Mouse (Mus musculus) limb, embryonic 15.5 days (tissue): ENCODE results near the gene Hrh1. TPM values are rescaled to one million over a fixed set of nuclear protein-coding genes. Genes with fewer than 3 reads are reported as not detected.

Experiments
- ATAC-seq: fragments of 200-750 bp; cut with Nextera tagmentation; 2 replicates; pipeline ENCODE4 v1.8.0; 2017; ENCODE audit warnings: low read depth, moderate TSS enrichment; ENCODE audit not compliant: insufficient number of reproducible peaks, low FRiP score, low TSS enrichment
- H3K27ac ChIP-seq: fragments of 300-500 bp; sonication (generic); 2 replicates; pipeline ENCODE4 v1.5.1; 2015; ENCODE audit warnings: moderate library complexity, mild to moderate bottlenecking, inconsistent platforms
- H3K27me3 ChIP-seq: fragments of 300-500 bp; sonication (generic); 2 replicates; pipeline ENCODE4 v1.6.1; 2015; ENCODE audit warnings: inconsistent platforms
- H3K36me3 ChIP-seq: fragments of 300-500 bp; sonication (generic); 2 replicates; pipeline ENCODE4 v1.6.1; 2015; ENCODE audit warnings: inconsistent platforms
- H3K4me1 ChIP-seq: fragments of 300-500 bp; sonication (generic); 2 replicates; pipeline ENCODE4 v1.6.1; 2015; ENCODE audit warnings: inconsistent platforms
- H3K4me2 ChIP-seq: fragments of 300-500 bp; sonication (generic); 2 replicates; pipeline ENCODE4 v1.6.1; 2015; ENCODE audit warnings: mild to moderate bottlenecking, inconsistent platforms
- H3K4me3 ChIP-seq: fragments of 300-500 bp; sonication (generic); 2 replicates; pipeline ENCODE4 v1.5.1; 2015; ENCODE audit warnings: mild to moderate bottlenecking, inconsistent platforms
- H3K9ac ChIP-seq: fragments of 300-500 bp; sonication (generic); 2 replicates; pipeline ENCODE4 v1.6.1; 2015; ENCODE audit warnings: inconsistent platforms
- H3K9me3 ChIP-seq: fragments of 300-500 bp; sonication (generic); 2 replicates; pipeline ENCODE4 v1.6.1; 2016; ENCODE audit warnings: inconsistent platforms
- WGBS: fragments of 180-500 bp; shearing (Covaris S2); methylation state at CpG from one replicate; pipeline ENCODE4 v1.1.7; 2015; 5-methylcytosine and 5-hydroxymethylcytosine counted together
- polyA plus RNA-seq: library from polyadenylated mRNA; unstranded; fragments of >200 nt; fragmentation: Nextera tagmentation; extraction: Ambion mirVana; gene quantifications from 2 replicates; pipeline ENCODE4 v1.2.1, GENCODE M21; 2015

The Hrh1 gene
- polyA plus RNA-seq, 1 experiment from 2014 or later, result 0.13 TPM

DNA sequence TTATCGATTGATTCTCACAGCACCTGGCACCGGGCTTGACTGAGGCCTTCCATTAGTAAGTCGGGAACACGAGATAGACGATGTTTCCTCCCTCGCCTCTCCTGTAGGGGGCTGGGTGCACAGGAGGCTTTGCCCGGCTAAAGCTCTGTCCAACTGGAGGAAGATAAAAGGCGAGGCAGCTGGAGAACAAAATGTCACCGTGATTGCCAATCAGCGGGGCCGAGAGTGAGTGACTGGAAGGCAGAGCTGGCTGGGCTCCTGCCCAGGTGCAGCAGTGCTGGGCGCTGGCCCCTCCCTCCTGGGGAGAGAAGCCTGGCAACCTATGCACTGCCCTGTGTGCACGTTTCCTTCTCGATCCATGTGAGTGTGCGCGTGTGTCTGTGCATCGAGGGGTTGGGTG lies 10.5 kb downstream of the Hrh1 start:
- no peak; the same call in 1 of the 2 replicates for ATAC-seq
- Histone ChIP-seq H3K27me3 (peaks cover 18% of the 10 kb centered on the region; the same call in 1 of the 2 replicates), H3K4me2 (no peak overlapping the region), H3K36me3 (no peaks in the 10 kb centered on the region), H3K4me1 (peaks cover 3% of the 10 kb centered on the region), H3K9ac (no peak overlapping the region), H3K9me3 (no peaks in the 10 kb centered on the region), H3K27ac (no peak overlapping the region), H3K4me3 (no peak overlapping the region)
- 43% methylated on average over 17 of the region's 17 CpGs for WGBS

DNA sequence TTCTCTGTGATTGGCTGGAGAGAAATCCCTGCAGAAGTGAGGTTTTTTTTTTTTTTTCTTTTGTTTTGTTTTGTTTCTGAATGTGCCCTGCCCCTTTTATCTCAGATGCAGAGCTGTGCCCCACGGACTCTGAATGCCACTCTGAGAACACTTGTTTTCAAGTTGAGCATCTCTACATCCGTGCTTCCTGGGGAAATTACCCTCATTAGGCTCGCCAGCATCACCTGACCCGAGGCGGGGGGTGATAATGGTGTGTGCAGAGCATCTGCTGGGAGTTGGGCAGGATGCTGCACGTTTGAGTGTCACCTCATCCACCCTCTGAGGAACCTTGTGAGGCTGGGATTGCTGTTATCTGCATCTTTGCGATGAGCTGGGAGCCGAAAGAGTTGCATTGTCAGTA lies 14.2 kb downstream of the Hrh1 start:
- Histone ChIP-seq H3K27ac (no peak overlapping the region), H3K9ac (no peak overlapping the region), H3K4me3 (no peak overlapping the region), H3K36me3 (no peaks in the 10 kb centered on the region), H3K9me3 (no peaks in the 10 kb centered on the region), H3K4me1 (no peaks in the 10 kb centered on the region), H3K27me3 (peaks cover 18% of the 10 kb centered on the region; the same call in 1 of the 2 replicates), H3K4me2 (no peak overlapping the region)
- no peak for ATAC-seq
- WGBS, result 48% methylated on average over 8 of the region's 8 CpGs

DNA sequence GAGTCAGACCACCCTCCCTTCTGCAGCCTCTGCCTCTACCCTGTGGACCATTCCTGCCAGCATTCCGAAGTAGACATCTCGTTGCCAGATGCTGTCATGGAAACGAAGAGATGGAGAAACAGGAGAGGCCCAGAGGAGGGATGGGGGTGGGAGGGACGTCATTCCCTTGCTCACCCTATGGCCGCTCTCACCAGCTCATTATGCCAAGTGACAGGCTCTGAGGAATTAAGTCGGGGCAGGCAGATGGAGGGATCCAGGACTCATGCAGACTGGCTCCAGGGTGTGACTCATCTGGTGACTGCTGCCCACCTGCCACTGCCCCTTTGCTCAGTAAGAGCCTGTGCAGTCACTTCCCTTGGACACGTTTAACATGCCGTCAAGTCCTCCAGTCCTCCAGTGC lies 16.8 kb downstream of the Hrh1 start:
- WGBS, result 46% methylated on average over 8 of the region's 8 CpGs
- no peaks in the 10 kb centered on the region for H3K27me3 ChIP-seq
- H3K9ac ChIP-seq, result no peak overlapping the region
- no peak overlapping the region for H3K4me3 ChIP-seq
- no peak overlapping the region for H3K4me2 ChIP-seq
- no peaks in the 10 kb centered on the region for H3K36me3 ChIP-seq
- no peaks in the 10 kb centered on the region for H3K9me3 ChIP-seq
- no peak for ATAC-seq
- no peak overlapping the region for H3K27ac ChIP-seq
- H3K4me1 ChIP-seq, result no peaks in the 10 kb centered on the region

DNA sequence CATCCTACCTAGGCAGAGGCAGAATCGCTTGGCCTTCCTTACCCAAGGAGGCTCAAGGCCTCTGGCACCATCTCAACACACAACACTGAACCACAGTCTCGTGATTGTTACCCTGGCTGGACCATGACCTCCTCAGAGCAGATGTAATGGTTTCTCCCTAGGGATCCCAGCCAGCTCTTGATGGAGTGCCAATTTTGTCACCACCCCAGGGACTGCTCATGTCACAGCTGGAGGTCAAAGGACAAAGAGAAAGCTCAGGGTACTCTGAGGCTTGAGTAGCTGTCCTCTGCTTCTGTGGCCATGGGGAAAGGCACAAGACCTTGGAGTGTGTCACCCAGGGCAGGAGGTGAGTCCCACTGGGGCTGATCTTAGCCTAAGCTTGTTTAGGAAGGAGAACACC lies 20.3 kb downstream of the Hrh1 start:
- WGBS, result 56% methylated on average over 2 of the region's 2 CpGs
- no peak for ATAC-seq

DNA sequence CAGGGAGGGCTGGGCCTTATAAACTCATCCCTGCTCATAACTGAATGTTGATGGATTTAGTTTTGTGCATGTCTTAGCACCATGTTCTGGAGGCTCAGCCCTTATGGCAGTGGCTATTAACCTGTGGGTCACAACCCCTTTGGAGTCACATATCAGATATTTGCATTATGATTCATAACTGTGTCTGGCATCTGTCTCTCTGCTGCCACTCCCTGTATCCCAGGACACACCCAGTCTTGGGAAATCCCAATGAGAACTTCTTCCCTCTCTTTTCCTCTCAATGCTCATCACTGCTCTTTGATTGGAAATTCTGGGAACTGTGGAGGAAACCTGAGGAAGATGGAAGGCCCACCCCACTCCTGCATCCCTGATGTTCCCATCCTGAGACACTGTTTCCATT lies 23.3 kb downstream of the Hrh1 start:
- H3K27ac ChIP-seq, result no peak overlapping the region
- no peaks in the 10 kb centered on the region for H3K9me3 ChIP-seq
- 0 out of 2 replicates have a peak, but pooled peaks cover 3% of the 10 kb centered on the region for H3K27me3 ChIP-seq
- H3K9ac ChIP-seq, result no peak overlapping the region
- H3K4me1 ChIP-seq, result no peaks in the 10 kb centered on the region
- no peak for ATAC-seq
- no peaks in the 10 kb centered on the region for H3K36me3 ChIP-seq
- H3K4me3 ChIP-seq, result no peak overlapping the region
- no peak overlapping the region for H3K4me2 ChIP-seq

More for the DNA sequence above, 20.3 kb downstream of the Hrh1 start:
- Histone ChIP-seq H3K36me3 (no peaks in the 10 kb centered on the region), H3K27me3 (no peaks in the 10 kb centered on the region), H3K4me2 (no peak overlapping the region), H3K9me3 (no peaks in the 10 kb centered on the region), H3K4me3 (no peak overlapping the region), H3K27ac (no peak overlapping the region), H3K4me1 (no peaks in the 10 kb centered on the region), H3K9ac (no peak overlapping the region)

DNA sequence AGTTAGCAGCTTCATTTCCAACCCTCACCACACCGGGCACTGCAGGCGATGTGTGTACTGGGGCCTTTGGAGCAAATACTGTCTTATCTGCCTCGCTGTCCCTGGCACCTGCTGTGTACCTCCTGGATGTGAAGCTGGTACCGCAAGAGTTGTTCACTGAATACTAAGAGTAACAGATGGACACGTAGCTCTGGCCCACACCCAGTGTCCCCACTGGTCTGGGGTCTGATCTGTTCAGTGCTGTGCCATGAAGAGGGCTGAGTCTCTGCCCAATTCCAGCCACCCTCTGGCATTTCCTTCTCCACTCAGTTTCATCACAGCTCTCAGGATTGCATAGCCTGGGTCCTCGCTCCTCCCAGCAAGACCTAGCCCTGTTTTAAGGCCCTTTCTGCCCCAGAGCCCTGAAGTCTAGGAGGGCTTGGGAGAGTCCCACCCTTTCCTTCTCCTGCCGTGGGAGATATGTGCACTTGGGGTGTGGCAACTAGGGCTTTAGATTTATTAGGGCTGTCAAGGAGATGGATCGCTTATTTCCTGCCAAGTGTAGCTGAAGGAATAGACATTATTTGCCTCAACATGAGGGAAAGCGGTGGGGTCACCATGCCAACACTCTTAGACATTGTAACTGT lies 25.4 kb downstream of the Hrh1 start:
- WGBS, result 70% methylated on average over 9 of the region's 9 CpGs
- ATAC-seq, result no peak
- 0 out of 2 replicates have a peak, but pooled peaks cover 3% of the 10 kb centered on the region for H3K27me3 ChIP-seq
- no peak overlapping the region for H3K4me3 ChIP-seq
- no peak overlapping the region for H3K4me2 ChIP-seq
- H3K4me1 ChIP-seq, result no peaks in the 10 kb centered on the region
- H3K9ac ChIP-seq, result no peak overlapping the region
- H3K27ac ChIP-seq, result no peak overlapping the region
- H3K9me3 ChIP-seq, result no peaks in the 10 kb centered on the region
- no peaks in the 10 kb centered on the region for H3K36me3 ChIP-seq

DNA sequence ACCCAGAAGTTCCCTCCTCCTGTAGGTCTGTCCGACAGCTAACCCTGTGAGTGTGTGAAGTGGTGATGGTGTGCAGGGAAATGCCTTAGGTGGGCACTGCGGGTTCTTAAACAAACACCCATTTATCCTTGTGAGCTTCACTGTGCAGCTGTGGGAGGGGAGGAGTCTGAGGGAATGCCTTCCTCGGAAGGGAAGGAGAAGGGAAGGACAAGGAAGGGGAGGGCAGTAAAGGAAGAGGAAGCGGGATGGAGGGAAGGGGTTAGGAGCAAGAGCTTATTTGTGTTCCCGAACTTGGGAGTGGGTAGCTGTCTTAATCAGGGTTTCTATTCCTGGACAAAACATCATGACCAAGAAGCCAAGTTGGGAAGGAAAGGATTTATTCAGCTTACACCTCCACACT lies 27.6 kb downstream of the Hrh1 start:
- no peak overlapping the region for H3K4me3 ChIP-seq
- 0 out of 2 replicates have a peak, but pooled peaks cover 3% of the 10 kb centered on the region for H3K27me3 ChIP-seq
- H3K4me1 ChIP-seq, result no peaks in the 10 kb centered on the region
- H3K9me3 ChIP-seq, result no peaks in the 10 kb centered on the region
- no peaks in the 10 kb centered on the region for H3K36me3 ChIP-seq
- WGBS, result 40% methylated on average over 5 of the region's 5 CpGs
- no peak overlapping the region for H3K4me2 ChIP-seq
- no peak for ATAC-seq
- no peak overlapping the region for H3K27ac ChIP-seq
- H3K9ac ChIP-seq, result no peak overlapping the region

DNA sequence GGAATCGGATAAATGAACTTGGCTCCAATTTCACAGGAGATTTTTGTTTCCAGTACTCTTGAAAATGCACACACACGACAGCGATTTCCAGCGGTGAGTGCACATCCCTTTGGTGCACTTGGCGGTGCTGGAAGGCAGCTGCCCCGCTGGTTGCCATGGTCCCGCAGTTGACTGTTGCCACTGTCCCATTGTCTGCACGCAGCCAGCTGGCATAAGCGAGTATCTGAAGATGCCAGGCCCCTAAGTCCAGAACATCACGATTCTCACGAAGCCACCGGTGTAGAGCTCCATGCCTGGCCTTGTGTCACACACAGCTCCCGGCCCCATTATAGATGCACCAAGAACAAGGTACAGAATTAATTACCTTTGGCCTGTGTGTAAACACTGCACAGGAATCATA lies 29.9 kb downstream of the Hrh1 start:
- Histone ChIP-seq H3K27me3 (0 out of 2 replicates have a peak, but pooled peaks cover 3% of the 10 kb centered on the region), H3K9me3 (no peaks in the 10 kb centered on the region), H3K36me3 (no peaks in the 10 kb centered on the region), H3K4me1 (0 out of 2 replicates have a peak, but pooled peaks cover 1% of the 10 kb centered on the region), H3K27ac (no peak overlapping the region), H3K4me2 (no peak overlapping the region), H3K4me3 (no peak overlapping the region), H3K9ac (no peak overlapping the region)
- no peak for ATAC-seq
- WGBS, result 84% methylated on average over 13 of the region's 13 CpGs

DNA sequence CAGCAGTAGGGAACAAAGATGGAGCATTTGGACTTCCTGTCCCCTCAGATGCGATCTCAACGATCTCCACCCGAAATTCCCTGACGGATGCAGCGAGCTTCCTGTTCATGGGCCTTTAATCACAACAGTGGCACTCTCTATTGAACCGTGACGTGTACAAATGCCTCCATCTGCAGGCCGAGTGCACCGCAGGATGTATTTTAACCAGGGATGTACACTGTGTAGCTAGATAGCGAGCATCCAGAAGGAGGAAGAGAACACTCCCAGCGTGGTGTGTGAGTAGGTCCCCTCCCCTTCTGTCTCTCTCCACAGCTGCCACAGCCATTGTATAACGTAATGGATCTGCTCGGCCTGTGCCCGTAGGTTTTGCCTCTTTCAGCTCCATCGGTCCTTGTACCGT lies 31.1 kb downstream of the Hrh1 start:
- 0 out of 2 replicates have a peak, but pooled peaks cover 7% of the 10 kb centered on the region for H3K4me1 ChIP-seq
- no peak for ATAC-seq
- H3K36me3 ChIP-seq, result no peaks in the 10 kb centered on the region
- H3K27ac ChIP-seq, result no peak overlapping the region
- 0 out of 2 replicates have a peak, but pooled peaks cover 3% of the 10 kb centered on the region for H3K27me3 ChIP-seq
- no peaks in the 10 kb centered on the region for H3K9me3 ChIP-seq
- H3K4me2 ChIP-seq, result no peak overlapping the region
- H3K4me3 ChIP-seq, result no peak overlapping the region
- H3K9ac ChIP-seq, result no peak overlapping the region
- 76% methylated on average over 16 of the region's 16 CpGs for WGBS

DNA sequence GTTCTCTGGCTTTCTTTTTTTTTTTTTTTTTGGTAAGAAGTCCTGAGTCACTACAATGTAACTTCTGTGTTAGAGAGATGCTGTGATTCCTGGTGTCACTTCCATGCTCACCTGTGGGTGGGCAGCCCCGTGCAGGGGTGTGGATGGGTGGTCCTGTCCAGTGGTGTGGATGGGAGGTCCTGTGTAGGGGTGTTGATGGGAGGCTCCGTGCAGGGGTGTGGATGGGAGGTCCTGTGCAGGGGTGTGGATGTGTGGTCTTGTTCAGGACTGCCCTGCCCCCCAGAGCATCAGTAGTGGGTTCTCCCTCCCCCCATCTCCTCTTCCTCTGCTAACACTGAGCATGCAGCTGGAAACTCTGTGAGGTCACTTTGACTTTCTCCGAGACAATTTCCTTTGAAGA lies 34.9 kb downstream of the Hrh1 start:
- Histone ChIP-seq H3K9ac (no peak overlapping the region), H3K27me3 (no peaks in the 10 kb centered on the region), H3K9me3 (no peaks in the 10 kb centered on the region), H3K4me2 (no peak overlapping the region), H3K27ac (no peak overlapping the region), H3K4me1 (peaks cover 9% of the 10 kb centered on the region; the same call in 1 of the 2 replicates), H3K36me3 (no peaks in the 10 kb centered on the region), H3K4me3 (no peak overlapping the region)
- WGBS, result 25% methylated on average over 3 of the region's 3 CpGs
- no peak for ATAC-seq

DNA sequence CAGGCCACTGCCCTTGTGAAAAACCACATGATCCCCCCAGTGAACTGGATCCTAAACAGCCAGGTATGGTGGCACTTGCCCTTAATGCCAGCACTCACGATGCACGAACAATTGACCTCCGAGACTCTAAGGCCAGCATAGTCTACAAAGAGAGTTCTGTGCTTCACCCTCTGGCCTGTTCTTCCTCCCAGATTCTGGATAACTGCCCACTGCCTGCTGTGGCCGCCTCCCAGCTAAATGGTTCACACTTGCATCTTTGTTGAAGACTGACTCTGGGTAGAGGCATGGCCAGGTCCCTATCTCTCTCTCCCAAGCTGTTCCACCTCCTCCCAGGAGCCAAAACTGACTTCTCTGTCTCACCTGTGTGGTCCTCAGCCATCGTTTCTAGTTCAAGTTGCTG lies 36.8 kb downstream of the Hrh1 start:
- Histone ChIP-seq H3K9ac (no peak overlapping the region), H3K9me3 (no peaks in the 10 kb centered on the region), H3K4me1 (peaks cover 9% of the 10 kb centered on the region; the same call in 1 of the 2 replicates), H3K4me2 (no peak overlapping the region), H3K27ac (no peak overlapping the region), H3K36me3 (no peaks in the 10 kb centered on the region), H3K4me3 (no peak overlapping the region), H3K27me3 (no peaks in the 10 kb centered on the region)
- 70% methylated on average over 5 of the region's 5 CpGs for WGBS
- no peak for ATAC-seq

DNA sequence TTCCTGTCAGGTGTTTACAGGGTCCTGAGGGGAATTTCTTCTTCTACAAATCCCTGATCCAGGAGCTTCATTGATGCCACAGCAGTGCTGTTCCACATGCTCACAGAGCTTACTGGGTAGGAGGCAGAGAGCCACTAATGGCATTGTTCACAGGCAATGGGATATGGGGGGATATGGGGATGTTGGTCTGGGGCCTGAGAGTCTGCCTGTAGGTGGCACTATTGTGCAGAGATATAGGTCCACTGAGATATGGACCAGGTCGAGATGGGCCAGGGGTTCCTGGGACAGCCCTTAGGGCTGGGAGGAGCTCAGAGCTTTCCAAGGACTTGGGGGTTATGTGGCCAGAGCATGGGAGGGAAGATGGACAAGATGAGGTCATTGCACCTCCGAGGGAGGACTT lies 42.6 kb downstream of the Hrh1 start:
- WGBS, result 50% methylated on average over 2 of the region's 2 CpGs
- Histone ChIP-seq H3K4me2 (no peak overlapping the region), H3K36me3 (no peaks in the 10 kb centered on the region), H3K9ac (no peak overlapping the region), H3K4me3 (no peak overlapping the region), H3K9me3 (no peaks in the 10 kb centered on the region; the same call in 1 of the 2 replicates), H3K27me3 (no peaks in the 10 kb centered on the region), H3K27ac (no peak overlapping the region), H3K4me1 (no peaks in the 10 kb centered on the region)
- ATAC-seq, result no peak
